Mouse (Mus musculus) heart, adult 2 months (tissue): ENCODE data around the gene Esr1.

Experiments
- EP300 ChIP-seq: fragments of 200-500 bp; IDR thresholded peaks from 2 replicates; pipeline ENCODE4 v1.6.1; 2011; ENCODE audit warnings: low read depth, low read length, control low read depth; ENCODE audit not compliant: insufficient read depth
- POLR2A ChIP-seq: fragments of 200-500 bp; IDR thresholded peaks from 2 replicates; pipeline ENCODE4 v1.6.1; 2011; ENCODE audit warnings: mild to moderate bottlenecking, low read depth, low read length, control low read depth; ENCODE audit not compliant: insufficient read depth

- TF ChIP-seq POLR2A (no peak), EP300 (no peak)
Measured at GRCm38 (mm10) chr10:5014976-5015375, 403.6 kb downstream of the Esr1 start.
